Mouse (Mus musculus) liver, embryonic 11.5 days (tissue): Measurements from ENCODE around the gene Actl6a. TPM values are rescaled to one million over a fixed set of nuclear protein-coding genes. Genes with fewer than 3 reads are reported as not detected.

Experiments
- polyA plus RNA-seq: library from polyadenylated mRNA; unstranded; fragments of >200 nt; fragmentation: Nextera tagmentation; extraction: Ambion mirVana; gene quantifications from 2 replicates; pipeline ENCODE4 v1.2.1, GENCODE M21; 2014

Gene Actl6a
- polyA plus RNA-seq, 1 experiment from 2014 or later: 196 TPM

Other genes with a start within 250 kb of the Actl6a start
- gene Kcnmb3, start 214.1 kb upstream of the Actl6a start, polyA plus RNA-seq: 0.29 TPM in 1 of 2 replicates, not detected in the other
- gene Zfp639, start 196.0 kb upstream of the Actl6a start, polyA plus RNA-seq: 56.5 and 59.8 TPM in 2 replicates
- 32.7 and 36.6 TPM in 2 replicates for gene Mfn1, start 176.8 kb upstream of the Actl6a start, polyA plus RNA-seq
- gene Gnb4, start 89.7 kb upstream of the Actl6a start, polyA plus RNA-seq: 24.9 and 27.2 TPM in 2 replicates
- 268 and 280 TPM in 2 replicates for gene Ndufb5, start 30.7 kb downstream of the Actl6a start, polyA plus RNA-seq
- 50.5 and 58.4 TPM in 2 replicates for gene Mrpl47, start 31.3 kb downstream of the Actl6a start, polyA plus RNA-seq
- 3.1 and 3.6 TPM in 2 replicates for gene Usp13, start 111.2 kb downstream of the Actl6a start, polyA plus RNA-seq